Mouse (Mus musculus): ENCODE data around the gene Spn. TPM values are rescaled to one million over a fixed set of nuclear protein-coding genes. Genes with fewer than 3 reads are reported as not detected.
"Not testable (repeated sequence)": the region's sequence is repeated elsewhere in the genome, so short reads cannot be mapped to it uniquely, and the experiment has no call there.

Spn gene
- polyA plus RNA-seq, 2 experiments: 7.9 to 10.8 TPM

DNA sequence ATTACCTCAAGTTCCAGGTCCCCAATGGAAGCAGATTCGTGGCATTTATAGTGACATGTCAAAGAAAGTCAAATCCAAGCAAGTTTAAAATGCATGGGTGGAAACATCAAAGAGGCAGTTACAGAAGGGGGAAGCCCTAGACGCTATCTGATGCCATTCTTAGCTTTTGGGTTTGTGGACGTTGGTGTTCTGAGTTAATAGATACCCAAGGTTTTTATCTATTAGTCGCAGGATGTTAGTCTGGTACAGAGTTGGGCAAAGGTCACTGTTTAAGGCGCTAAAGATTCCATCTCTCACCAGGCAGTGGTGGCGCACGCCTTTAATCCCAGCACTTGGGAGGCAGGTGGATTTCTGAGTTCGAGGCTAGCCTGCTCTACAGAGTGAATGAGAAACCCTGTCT lies 45.7 kb upstream of the Spn start:
- no peak overlapping the region for H3K9ac ChIP-seq (replicated peaks)
- TF ChIP-seq EP300 (IDR thresholded peaks at IDR 0.05; ENCODE audit: low read depth): peak; percentile 94
- no peak for TF ChIP-seq CTCF (IDR thresholded peaks at IDR 0.05; ENCODE audit: low read depth)
- peak overlapping the region; percentile 60 for H3K27ac ChIP-seq
- DNase-seq (ENCODE audit: low read depth in 3 of 3, low spot score in 3 of 3): peak; percentile 56 to 62 (median 59)
- H3K9me3 ChIP-seq (ENCODE audit: control insufficient read depth, low read length): no peaks in the 10 kb centered on the region
- peaks cover 24 to 34% of the 10 kb centered on the region in 2 experiments for H3K4me1 ChIP-seq (replicated peaks; ENCODE audit: control insufficient read depth in 2 of 2, insufficient read depth in 2 of 2, low read length in 1 of 2)
- H3K27me3 ChIP-seq (ENCODE audit: control insufficient read depth, insufficient read depth, low read length): no peaks in the 10 kb centered on the region
- peak overlapping the region; percentile 22; the same call in 1 of the 2 replicates for H3K4me2 ChIP-seq (ENCODE audit: low read depth)
- H3K4me3 ChIP-seq (ENCODE audit: insufficient read depth in 1 of 2, low read depth in 2 of 2, low read length in 2 of 2): no peak overlapping the region
- ATAC-seq (ENCODE audit: insufficient read depth): peak; percentile 86
- H3K36me3 ChIP-seq (replicated peaks; ENCODE audit: control insufficient read depth, insufficient read depth, low read depth): no peaks in the 10 kb centered on the region
- WGBS (ENCODE audit: insufficient replicate concordance): 11% methylated on average over 8 of the region's 8 CpGs

DNA sequence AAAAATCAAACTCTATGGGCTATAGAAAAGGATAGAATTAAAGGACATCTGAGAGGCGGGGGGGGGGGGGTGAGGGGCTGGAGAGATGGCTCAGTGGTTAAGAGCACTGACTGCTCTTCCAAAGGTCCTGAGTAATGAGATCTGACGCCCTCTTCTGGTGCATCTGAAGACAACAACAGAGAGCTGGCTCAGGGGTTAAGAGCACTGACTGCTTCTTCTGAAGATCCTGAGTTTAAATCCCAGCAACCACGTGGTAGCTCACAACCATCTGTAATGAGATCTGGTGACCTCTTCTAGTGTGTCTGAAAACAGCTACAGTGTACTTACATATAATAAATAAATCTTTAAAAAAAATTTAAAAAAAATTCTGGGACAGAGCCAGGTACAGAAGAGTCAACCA lies 44.1 kb upstream of the Spn start:
- ATAC-seq (ENCODE audit: insufficient read depth); H3K4me2 ChIP-seq (ENCODE audit: low read depth); H3K27me3 ChIP-seq (ENCODE audit: control insufficient read depth, insufficient read depth, low read length); DNase-seq (ENCODE audit: low read depth in 3 of 3, low spot score in 3 of 3); H3K9me3 ChIP-seq (ENCODE audit: control insufficient read depth, low read length); H3K36me3 ChIP-seq (replicated peaks; ENCODE audit: control insufficient read depth, insufficient read depth, low read depth); H3K9ac ChIP-seq (replicated peaks); H3K4me3 ChIP-seq (ENCODE audit: insufficient read depth in 1 of 2, low read depth in 2 of 2, low read length in 2 of 2); H3K27ac ChIP-seq: not testable (repeated sequence)
- WGBS (ENCODE audit: insufficient replicate concordance): 18% methylated on average over 3 of the region's 3 CpGs
- peaks cover 24 to 38% of the 10 kb centered on the region in 2 experiments for H3K4me1 ChIP-seq (replicated peaks; ENCODE audit: control insufficient read depth in 2 of 2, insufficient read depth in 2 of 2, low read length in 1 of 2)

DNA sequence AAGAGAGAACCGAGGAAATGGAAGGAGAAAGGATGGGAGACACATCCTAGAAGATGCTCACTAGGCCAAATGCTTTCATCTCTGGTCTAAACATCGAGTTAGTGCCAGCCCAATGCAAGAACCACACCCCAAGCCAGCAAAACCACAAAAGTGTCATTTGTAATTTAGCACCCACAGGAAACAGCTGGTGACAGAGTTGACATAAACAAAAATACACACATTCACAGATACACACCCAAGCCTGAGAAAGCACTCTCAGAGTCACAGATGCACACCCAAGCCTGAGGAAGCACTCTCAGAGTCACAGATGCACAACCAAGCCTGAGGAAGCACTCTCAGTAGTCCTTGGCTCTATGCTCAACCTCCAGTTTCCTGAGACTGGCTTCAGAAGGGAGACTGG lies 43.2 kb upstream of the Spn start:
- WGBS (ENCODE audit: insufficient replicate concordance): 31% methylated on average over 2 of the region's 2 CpGs
- Histone ChIP-seq H3K4me2 (ENCODE audit: low read depth) (no peak overlapping the region), H3K27ac (no peak overlapping the region), H3K9me3 (ENCODE audit: control insufficient read depth, low read length) (no peaks in the 10 kb centered on the region), H3K27me3 (ENCODE audit: control insufficient read depth, insufficient read depth, low read length) (no peaks in the 10 kb centered on the region), H3K4me3 (ENCODE audit: insufficient read depth in 1 of 2, low read depth in 2 of 2, low read length in 2 of 2) (no peak overlapping the region), H3K4me1 (replicated peaks; ENCODE audit: control insufficient read depth in 2 of 2, insufficient read depth in 2 of 2, low read length in 1 of 2) (peaks cover 24 to 38% of the 10 kb centered on the region in 2 experiments), H3K36me3 (replicated peaks; ENCODE audit: control insufficient read depth, insufficient read depth, low read depth) (no peaks in the 10 kb centered on the region), H3K9ac (replicated peaks) (no peak overlapping the region)
- no peak for DNase-seq (ENCODE audit: low read depth in 3 of 3, low spot score in 3 of 3)
- no peak for TF ChIP-seq CTCF (IDR thresholded peaks at IDR 0.05; ENCODE audit: low read depth)
- no peak for TF ChIP-seq EP300 (IDR thresholded peaks at IDR 0.05; ENCODE audit: low read depth)
- ATAC-seq (ENCODE audit: insufficient read depth): no peak

DNA sequence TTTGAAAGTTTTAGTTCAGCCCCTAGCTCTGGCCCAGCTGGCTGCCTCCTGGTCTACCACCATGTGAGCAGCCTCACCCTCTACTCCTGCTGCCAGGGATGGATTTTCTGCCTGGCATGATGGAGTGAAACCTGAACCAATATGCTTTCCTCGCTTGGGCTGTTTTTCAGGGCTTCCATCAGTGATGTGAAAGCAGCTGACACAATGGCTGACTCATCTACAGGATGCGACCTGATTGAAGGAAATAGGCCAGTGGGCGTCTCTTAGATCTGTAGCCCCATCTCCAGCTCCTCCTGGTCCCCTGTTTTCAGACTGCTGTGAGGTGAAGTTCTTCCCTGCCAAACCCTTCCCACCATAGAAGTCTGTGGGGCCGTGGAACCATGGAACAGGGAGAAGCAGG lies 39.3 kb upstream of the Spn start:
- ATAC-seq (ENCODE audit: insufficient read depth): no peak

DNA sequence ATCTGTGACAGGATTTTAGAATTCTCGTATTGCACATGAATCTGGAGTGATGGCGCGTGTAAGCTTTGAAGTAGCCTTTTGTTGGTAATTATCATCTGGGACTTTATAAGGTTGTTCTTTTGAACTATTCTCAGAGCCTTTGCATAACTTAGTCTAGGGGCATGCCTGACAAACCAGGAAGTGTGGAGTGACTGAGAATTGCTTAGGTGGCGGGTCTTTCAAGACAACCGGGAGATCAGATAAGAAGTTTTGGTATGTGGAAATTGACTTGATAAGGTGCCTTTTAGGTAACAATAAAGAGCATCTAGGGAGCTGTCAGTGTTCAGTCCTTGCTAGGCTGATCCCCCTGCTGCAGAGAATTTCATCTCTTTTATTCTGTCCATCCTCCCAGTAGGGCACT lies 28.9 kb upstream of the Spn start:
- Histone ChIP-seq H3K4me2 (ENCODE audit: low read depth) (no peak overlapping the region), H3K27me3 (ENCODE audit: control insufficient read depth, insufficient read depth, low read length) (no peaks in the 10 kb centered on the region), H3K27ac (no peak overlapping the region), H3K9ac (replicated peaks) (no peak overlapping the region), H3K9me3 (ENCODE audit: control insufficient read depth, low read length) (no peaks in the 10 kb centered on the region), H3K4me1 (replicated peaks; ENCODE audit: control insufficient read depth in 2 of 2, insufficient read depth in 2 of 2, low read length in 1 of 2) (peaks cover 0 to 3% of the 10 kb centered on the region in 2 experiments; a peak in 2 of 4 replicates), H3K36me3 (replicated peaks; ENCODE audit: control insufficient read depth, insufficient read depth, low read depth) (no peaks in the 10 kb centered on the region), H3K4me3 (ENCODE audit: insufficient read depth in 1 of 2, low read depth in 2 of 2, low read length in 2 of 2) (no peak overlapping the region)
- DNase-seq (ENCODE audit: low read depth in 3 of 3, low spot score in 3 of 3): no peak
- 65% methylated on average over 5 of the region's 5 CpGs for WGBS (ENCODE audit: insufficient replicate concordance)
- TF ChIP-seq EP300 (IDR thresholded peaks at IDR 0.05; ENCODE audit: low read depth) (no peak), CTCF (IDR thresholded peaks at IDR 0.05; ENCODE audit: low read depth) (no peak)
- ATAC-seq (ENCODE audit: insufficient read depth): no peak

More for the DNA sequence above, 39.3 kb upstream of the Spn start:
- no peaks in the 10 kb centered on the region for H3K27me3 ChIP-seq (ENCODE audit: control insufficient read depth, insufficient read depth, low read length)
- H3K9ac ChIP-seq (replicated peaks): no peak overlapping the region
- H3K36me3 ChIP-seq (replicated peaks; ENCODE audit: control insufficient read depth, insufficient read depth, low read depth): no peaks in the 10 kb centered on the region
- no peak overlapping the region for H3K4me2 ChIP-seq (ENCODE audit: low read depth)
- no peak overlapping the region for H3K27ac ChIP-seq
- H3K9me3 ChIP-seq (ENCODE audit: control insufficient read depth, low read length): no peaks in the 10 kb centered on the region
- WGBS (ENCODE audit: insufficient replicate concordance): 57% methylated on average over 4 of the region's 4 CpGs
- no peak for DNase-seq (ENCODE audit: low read depth in 3 of 3, low spot score in 3 of 3)
- no peak for TF ChIP-seq EP300 (IDR thresholded peaks at IDR 0.05; ENCODE audit: low read depth)
- no peak for TF ChIP-seq CTCF (IDR thresholded peaks at IDR 0.05; ENCODE audit: low read depth)
- peaks cover 4 to 14% of the 10 kb centered on the region in 2 experiments for H3K4me1 ChIP-seq (replicated peaks; ENCODE audit: control insufficient read depth in 2 of 2, insufficient read depth in 2 of 2, low read length in 1 of 2)
- no peak overlapping the region for H3K4me3 ChIP-seq (ENCODE audit: insufficient read depth in 1 of 2, low read depth in 2 of 2, low read length in 2 of 2)
